Mouse (Mus musculus): ENCODE measurements at regions not wholly inside any gene's neighbourhood (a gene's known extent, or its start where the extent isn't known, plus 50 kb on each side); places are given as distances from the start of the nearest gene placed in this dataset.
A peak's percentile ranks its signal among the peaks of the same experiment; 100 is the strongest.

- no peak for DNase-seq
Observed at GRCm38 (mm10) chr3:137728689-137729088, 57.4 kb downstream of the Gm21962 start.

GRCm38 (mm10) chr3:137729421-137729820 is 58.1 kb downstream of the Gm21962 start:
- DNase-seq: no peak

- no peak for DNase-seq
Observed at GRCm38 (mm10) chr3:137737222-137737800, 66.0 kb downstream of the Gm21962 start.

GRCm38 (mm10) chr3:137741528-137741927 is 70.2 kb downstream of the Gm21962 start:
- DNase-seq: no peak

GRCm38 (mm10) chr3:137742119-137742518 is 70.8 kb downstream of the Gm21962 start:
- DNase-seq: no peak

- no peak for DNase-seq
Observed at GRCm38 (mm10) chr3:137751732-137752260, 80.5 kb downstream of the Gm21962 start.

- DNase-seq: peak; percentile 75
Observed at GRCm38 (mm10) chr3:137752447-137753256, 81.3 kb downstream of the Gm21962 start.

GRCm38 (mm10) chr3:137753257-137753654 is 81.9 kb downstream of the Gm21962 start:
- DNase-seq: no peak

GRCm38 (mm10) chr3:137755391-137755790 is 84.1 kb downstream of the Gm21962 start:
- no peak for DNase-seq

- no peak for DNase-seq
Observed at GRCm38 (mm10) chr3:137762213-137762884, 91.0 kb downstream of the Gm21962 start.

- DNase-seq: peak; percentile 10
Observed at GRCm38 (mm10) chr3:137763406-137763805, 92.1 kb downstream of the Gm21962 start.

- no peak for DNase-seq
Observed at GRCm38 (mm10) chr3:137768627-137769026, 95.7 kb upstream of the H2afz start.

GRCm38 (mm10) chr3:137775076-137775849 is 89.0 kb upstream of the H2afz start:
- DNase-seq: no peak

- DNase-seq: no peak
Observed at GRCm38 (mm10) chr3:137778113-137778512, 86.2 kb upstream of the H2afz start.

- DNase-seq: no peak
Observed at GRCm38 (mm10) chr3:137780029-137780428, 84.3 kb upstream of the H2afz start.

GRCm38 (mm10) chr3:137782836-137783235 is 81.5 kb upstream of the H2afz start:
- DNase-seq: no peak

GRCm38 (mm10) chr3:137783937-137784911 is 80.1 kb upstream of the H2afz start:
- DNase-seq: no peak

GRCm38 (mm10) chr3:137785224-137785623 is 79.1 kb upstream of the H2afz start:
- DNase-seq: no peak

GRCm38 (mm10) chr3:137785871-137786270 is 78.4 kb upstream of the H2afz start:
- DNase-seq: no peak

- DNase-seq: no peak
Observed at GRCm38 (mm10) chr3:137789671-137790070, 74.6 kb upstream of the H2afz start.

GRCm38 (mm10) chr3:137790340-137790739 is 73.9 kb upstream of the H2afz start:
- no peak for DNase-seq

Measured in cerebellum, adult 11 months (tissue).